Mouse (Mus musculus) hindbrain, embryonic 11.5 days (tissue): ENCODE data around the gene Gdf11. TPM values are rescaled to one million over a fixed set of nuclear protein-coding genes. Genes with fewer than 3 reads are reported as not detected.

Experiments
- ATAC-seq: fragments of 200-750 bp; cut with Nextera tagmentation; 2 replicates; pipeline ENCODE4 v1.8.0; 2017; ENCODE audit warnings: mild to moderate bottlenecking, moderate TSS enrichment, moderate library complexity; ENCODE audit not compliant: low FRiP score
- DNase-seq: peaks from one replicate; pipeline ENCODE4 v3.0.0-alpha.2; 2015; ENCODE audit warnings: low spot score
- H3K27ac ChIP-seq: fragments of 300-500 bp; sonication (generic); 2 replicates; pipeline ENCODE4 v1.5.1; 2014; ENCODE audit warnings: mild to moderate bottlenecking, low read depth, low read length
- H3K27me3 ChIP-seq: fragments of 300-500 bp; sonication (generic); 2 replicates; pipeline ENCODE4 v1.6.1; 2014; ENCODE audit warnings: mild to moderate bottlenecking, low read length, moderate library complexity, mixed read lengths; ENCODE audit not compliant: control insufficient read depth, insufficient read depth
- H3K36me3 ChIP-seq: fragments of 300-500 bp; sonication (generic); 2 replicates; pipeline ENCODE4 v1.6.1; 2014; ENCODE audit warnings: mild to moderate bottlenecking, low read length, moderate library complexity, mixed read lengths; ENCODE audit not compliant: control insufficient read depth, insufficient read depth
- H3K4me1 ChIP-seq: fragments of 300-500 bp; sonication (generic); replicated peaks from 2 replicates; pipeline ENCODE4 v1.6.1; 2014; ENCODE audit warnings: low read length, mixed read lengths; ENCODE audit not compliant: control insufficient read depth, insufficient read depth
- H3K4me2 ChIP-seq: fragments of 300-500 bp; sonication (generic); replicated peaks from 2 replicates; pipeline ENCODE4 v1.6.1; 2014; ENCODE audit warnings: mild to moderate bottlenecking, low read depth, low read length
- H3K4me3 ChIP-seq: fragments of 300-500 bp; sonication (generic); 2 replicates; pipeline ENCODE4 v1.5.1; 2014; ENCODE audit warnings: low read depth, low read length
- H3K9ac ChIP-seq: fragments of 300-500 bp; sonication (generic); 2 replicates; pipeline ENCODE4 v1.6.1; 2014; ENCODE audit warnings: low read depth, low read length
- H3K9me3 ChIP-seq: fragments of 300-500 bp; sonication (generic); 2 replicates; pipeline ENCODE4 v1.6.1; 2016; ENCODE audit warnings: low read length; ENCODE audit not compliant: control insufficient read depth
- WGBS: fragments of 180-500 bp; shearing (Covaris S2); extraction: QIAGEN DNeasy Blood & Tissue Kit; methylation state at CpG from one replicate; pipeline ENCODE4 v1.1.7; 2014; 5-methylcytosine and 5-hydroxymethylcytosine counted together
- polyA plus RNA-seq: library from polyadenylated mRNA; unstranded; fragments of >200 nt; fragmentation: Nextera tagmentation; extraction: Ambion mirVana; gene quantifications from 2 replicates; pipeline ENCODE4 v1.2.1, GENCODE M21; 2014

Gene Gdf11
- polyA plus RNA-seq, 1 experiment from 2014 or later, result 10.5 TPM

DNA sequence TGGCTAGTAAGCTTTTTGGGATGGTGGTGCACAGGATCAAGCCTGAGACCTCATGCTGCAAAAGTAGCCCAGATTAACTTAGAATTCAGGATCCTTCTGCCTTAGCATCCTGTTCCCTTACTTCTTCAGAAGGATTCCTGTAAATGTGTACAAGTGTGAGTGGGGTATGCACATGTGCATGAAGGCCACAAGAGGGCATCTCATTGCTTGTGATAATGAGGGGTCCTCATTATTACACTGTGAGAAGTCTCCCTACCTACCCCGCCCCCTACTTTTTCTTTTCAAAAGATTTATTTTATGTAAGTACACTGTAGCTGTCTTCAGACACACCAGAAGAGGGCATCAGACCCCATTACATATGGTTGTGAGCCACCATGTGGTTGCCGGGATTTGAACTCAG, 24.0 kb upstream of the Gdf11 start:
- ATAC-seq, result no peak
- Histone ChIP-seq H3K9me3 (no peaks in the 10 kb centered on the region), H3K4me3 (no peak overlapping the region)

DNA sequence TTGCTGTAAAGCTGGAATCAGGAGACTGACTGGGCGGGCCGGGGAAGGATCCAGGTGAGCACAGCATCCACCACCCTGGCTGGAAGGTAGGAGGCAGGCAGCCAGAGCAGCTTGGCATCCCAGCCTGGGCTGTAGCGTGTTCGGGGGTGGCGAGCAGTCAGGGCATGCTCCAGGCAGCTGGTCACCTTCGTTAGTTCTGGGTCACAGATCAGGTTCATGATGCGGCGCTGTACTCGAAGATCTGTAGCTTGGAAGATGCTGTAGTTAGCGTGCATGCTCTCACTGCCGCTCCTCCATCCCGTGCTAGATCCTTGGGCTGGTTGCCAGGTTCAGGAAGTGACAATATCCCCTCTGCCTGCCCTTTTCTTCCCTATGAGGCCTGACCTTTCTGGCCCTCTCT, 22.2 kb upstream of the Gdf11 start:
- Histone ChIP-seq H3K27ac (no peak overlapping the region), H3K36me3 (no peaks in the 10 kb centered on the region), H3K4me1 (0 out of 2 replicates have a peak, but pooled peaks cover 2% of the 10 kb centered on the region), H3K27me3 (no peaks in the 10 kb centered on the region; the same call in 1 of the 2 replicates), H3K4me3 (no peak overlapping the region), H3K9ac (no peak overlapping the region), H3K9me3 (no peaks in the 10 kb centered on the region), H3K4me2 (no peak overlapping the region)
- ATAC-seq, result no peak
- WGBS, result 77% methylated on average over 12 of the region's 12 CpGs
- DNase-seq, result no peak

More for the DNA sequence above, 24.0 kb upstream of the Gdf11 start:
- H3K9ac ChIP-seq, result no peak overlapping the region
- no peak overlapping the region for H3K27ac ChIP-seq
- no peaks in the 10 kb centered on the region for H3K27me3 ChIP-seq
- H3K36me3 ChIP-seq, result no peaks in the 10 kb centered on the region
- WGBS, result 95% methylated on average over 2 of the region's 2 CpGs
- no peak overlapping the region for H3K4me2 ChIP-seq
- H3K4me1 ChIP-seq, result 0 out of 2 replicates have a peak, but pooled peaks cover 2% of the 10 kb centered on the region
- no peak for DNase-seq

DNA sequence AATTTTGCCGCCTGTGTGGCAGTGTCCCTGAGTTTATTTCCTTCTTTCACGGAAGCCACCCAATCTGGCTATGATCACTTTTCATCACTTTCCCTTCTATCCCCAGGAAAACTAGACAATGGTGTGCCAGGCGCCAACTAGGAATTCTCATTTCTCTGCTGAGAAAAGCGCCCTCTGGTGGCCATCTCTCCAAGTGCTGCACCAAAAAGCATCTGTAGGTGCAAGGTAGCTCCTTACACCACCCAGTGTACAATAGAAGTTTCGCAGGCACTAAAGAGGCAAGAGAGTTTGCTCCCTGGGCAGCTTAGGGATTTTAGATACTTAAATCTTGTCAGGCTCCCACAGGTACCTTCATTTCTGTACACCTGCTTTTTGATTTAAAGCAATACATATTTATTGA, 21.7 kb upstream of the Gdf11 start:
- WGBS, result 7% methylated on average over 5 of the region's 5 CpGs
- peak; percentile 15; the same call in 1 of the 2 replicates for ATAC-seq

DNA sequence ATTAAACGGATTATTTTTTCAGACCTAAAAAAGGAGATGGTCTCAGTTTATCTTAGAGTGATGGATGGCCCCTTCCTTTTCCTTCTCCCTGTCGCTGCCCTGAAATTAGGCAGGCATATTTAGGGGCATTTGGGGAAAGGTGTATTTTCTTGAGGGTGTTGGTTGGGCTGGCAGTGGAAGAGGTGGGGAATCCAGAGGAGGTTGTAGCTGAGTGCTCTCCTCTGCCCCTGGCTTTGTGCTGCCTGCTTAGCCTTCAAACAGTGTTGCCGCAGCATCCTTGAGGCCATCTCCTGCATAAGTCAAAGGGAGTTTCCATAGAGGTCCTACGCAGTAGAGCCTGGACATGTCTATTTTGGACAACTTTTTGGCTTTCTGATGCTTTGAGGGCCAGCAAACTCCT, 21.3 kb upstream of the Gdf11 start:
- Histone ChIP-seq H3K27ac (no peak overlapping the region), H3K4me2 (no peak overlapping the region), H3K36me3 (no peaks in the 10 kb centered on the region), H3K9me3 (no peaks in the 10 kb centered on the region), H3K27me3 (no peaks in the 10 kb centered on the region; the same call in 1 of the 2 replicates), H3K9ac (no peak overlapping the region), H3K4me3 (no peak overlapping the region), H3K4me1 (0 out of 2 replicates have a peak, but pooled peaks cover 2% of the 10 kb centered on the region)
- ATAC-seq (no peak), DNase-seq (no peak)
- WGBS, result 81% methylated on average over 4 of the region's 4 CpGs

More for the DNA sequence above, 21.7 kb upstream of the Gdf11 start:
- Histone ChIP-seq H3K27me3 (no peaks in the 10 kb centered on the region; the same call in 1 of the 2 replicates), H3K4me1 (0 out of 2 replicates have a peak, but pooled peaks cover 2% of the 10 kb centered on the region), H3K9ac (no peak overlapping the region), H3K4me2 (no peak overlapping the region), H3K9me3 (no peaks in the 10 kb centered on the region), H3K36me3 (no peaks in the 10 kb centered on the region), H3K4me3 (no peak overlapping the region), H3K27ac (no peak overlapping the region)
- DNase-seq, result peak; percentile 96

DNA sequence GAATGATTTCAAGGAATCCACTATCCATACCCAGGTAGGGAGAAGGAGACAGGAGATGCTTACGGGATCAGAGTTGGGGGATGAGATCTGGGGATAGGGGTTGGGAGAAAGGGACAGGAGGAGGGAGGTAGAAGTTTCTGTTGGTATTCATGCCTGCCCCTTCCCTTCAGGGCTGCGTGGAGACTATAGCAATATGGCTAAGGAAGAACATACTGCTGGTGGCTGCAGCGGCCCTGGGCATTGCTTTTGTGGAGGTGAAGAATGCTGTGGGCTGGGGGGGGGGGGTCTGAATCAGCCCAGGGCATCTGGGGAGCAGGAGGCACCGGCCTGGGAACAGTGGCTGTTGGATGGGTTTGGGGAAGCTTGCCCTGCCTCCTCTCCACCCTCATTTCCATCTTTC, 20.8 kb upstream of the Gdf11 start:
- no peaks in the 10 kb centered on the region for H3K9me3 ChIP-seq

DNA sequence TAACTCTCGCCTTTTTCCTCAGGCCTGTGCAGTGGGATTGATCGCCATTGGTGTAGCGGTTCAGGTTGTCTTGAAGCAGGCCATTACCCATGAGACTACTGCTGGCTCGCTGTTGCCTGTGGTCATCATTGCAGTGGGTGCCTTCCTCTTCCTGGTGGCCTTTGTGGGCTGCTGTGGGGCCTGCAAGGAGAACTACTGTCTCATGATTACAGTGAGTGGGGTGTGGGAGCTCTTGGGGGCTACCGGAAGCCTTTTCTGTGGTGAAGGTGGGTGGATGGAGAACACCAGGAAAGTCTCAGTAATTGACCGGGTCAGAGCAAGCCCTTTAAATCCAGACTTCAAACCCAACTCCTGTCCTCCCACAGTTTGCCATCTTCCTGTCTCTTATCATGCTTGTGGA, 19.9 kb upstream of the Gdf11 start:
- 89% methylated on average over 6 of the region's 6 CpGs for WGBS
- H3K4me1 ChIP-seq, result 0 out of 2 replicates have a peak, but pooled peaks cover 2% of the 10 kb centered on the region
- no peaks in the 10 kb centered on the region for H3K36me3 ChIP-seq
- no peak overlapping the region for H3K27ac ChIP-seq
- ATAC-seq (no peak), DNase-seq (no peak)
- no peak overlapping the region for H3K9ac ChIP-seq
- H3K27me3 ChIP-seq, result no peaks in the 10 kb centered on the region; the same call in 1 of the 2 replicates
- no peak overlapping the region for H3K4me3 ChIP-seq
- no peak overlapping the region for H3K4me2 ChIP-seq
- H3K9me3 ChIP-seq, result no peaks in the 10 kb centered on the region

More for the DNA sequence above, 20.8 kb upstream of the Gdf11 start:
- DNase-seq (no peak), ATAC-seq (no peak)
- no peak overlapping the region for H3K4me3 ChIP-seq
- WGBS, result 81% methylated on average over 4 of the region's 4 CpGs
- no peak overlapping the region for H3K9ac ChIP-seq
- 0 out of 2 replicates have a peak, but pooled peaks cover 2% of the 10 kb centered on the region for H3K4me1 ChIP-seq
- H3K4me2 ChIP-seq, result no peak overlapping the region
- H3K27me3 ChIP-seq, result no peaks in the 10 kb centered on the region; the same call in 1 of the 2 replicates
- H3K27ac ChIP-seq, result no peak overlapping the region
- H3K36me3 ChIP-seq, result no peaks in the 10 kb centered on the region

DNA sequence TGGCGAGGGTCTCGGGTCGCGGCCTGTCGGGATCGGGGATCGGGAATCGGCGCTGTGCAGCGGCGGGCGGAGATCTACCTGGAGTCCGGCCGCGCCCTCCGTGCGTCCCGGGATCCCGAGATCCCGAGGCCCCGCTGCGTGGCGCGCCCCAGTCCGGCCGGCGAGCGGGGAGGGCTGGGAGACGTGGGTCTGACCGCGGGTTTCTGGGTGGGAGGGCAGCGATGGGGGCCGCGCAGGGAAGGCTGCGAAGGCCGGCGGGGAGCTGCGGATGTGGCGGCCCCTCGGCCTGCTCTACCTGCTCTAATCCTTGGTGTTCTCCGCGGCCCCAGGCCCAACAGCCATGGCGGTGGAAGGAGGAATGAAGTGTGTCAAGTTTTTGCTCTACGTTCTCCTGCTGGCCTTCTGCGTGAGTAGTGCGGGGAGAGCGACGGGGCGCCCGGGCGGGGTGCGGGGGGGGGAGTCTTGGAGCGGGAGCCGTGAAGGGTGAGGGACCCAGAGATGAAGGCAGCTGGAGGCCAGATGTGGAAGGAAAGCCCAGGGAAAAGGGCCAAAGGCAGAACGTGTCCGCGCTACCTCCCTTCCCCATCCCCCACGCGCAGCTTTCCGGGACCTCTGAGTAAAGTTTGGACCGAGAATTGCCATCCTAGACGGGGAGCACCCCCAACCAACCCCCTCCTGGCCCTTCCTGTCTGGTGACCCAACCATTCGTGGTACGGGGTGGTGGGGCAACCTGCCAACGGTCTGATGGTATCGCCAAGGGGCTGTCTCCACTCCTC, 18.7 kb upstream of the Gdf11 start:
- Histone ChIP-seq H3K4me1 (0 out of 2 replicates have a peak, but pooled peaks cover 2% of the 10 kb centered on the region), H3K36me3 (no peaks in the 10 kb centered on the region), H3K27me3 (no peaks in the 10 kb centered on the region; the same call in 1 of the 2 replicates), H3K9me3 (no peaks in the 10 kb centered on the region), H3K4me3 (peak overlapping the region; percentile 87), H3K27ac (peak overlapping the region; percentile 56; the same call in 1 of the 2 replicates), H3K4me2 (peak overlapping the region; percentile 78), H3K9ac (peak overlapping the region; percentile 86)
- ATAC-seq (peak; percentile 47), DNase-seq (peak; percentile 57)
- WGBS, result 2% methylated on average over 61 of the region's 66 CpGs

DNA sequence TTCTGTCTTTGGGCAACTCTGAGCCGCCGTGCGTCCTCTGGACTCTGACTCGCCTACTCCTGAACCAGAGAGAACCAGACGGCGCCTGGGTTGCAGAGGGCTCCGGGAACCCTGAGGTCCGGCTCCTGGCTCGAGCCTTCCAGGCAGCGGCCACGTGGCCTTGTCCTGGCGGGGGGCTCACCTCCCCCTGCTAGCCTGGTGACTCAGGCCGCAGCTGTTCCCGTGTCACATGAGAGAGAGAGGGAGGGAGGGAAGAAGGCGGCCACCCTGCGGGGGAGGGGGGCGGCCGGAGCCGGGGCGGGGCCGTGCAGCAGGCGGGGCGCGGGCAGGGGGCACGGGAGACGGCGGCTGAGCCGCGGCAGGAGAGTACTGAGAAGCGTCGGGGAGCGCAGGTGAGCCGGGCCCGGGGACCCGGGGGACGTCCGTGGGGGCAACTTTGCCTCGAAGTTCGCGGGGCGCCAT, 18.1 kb upstream of the Gdf11 start:
- H3K4me1 ChIP-seq, result 0 out of 2 replicates have a peak, but pooled peaks cover 2% of the 10 kb centered on the region
- ATAC-seq, result peak; percentile 83

More for the DNA sequence above, 18.1 kb upstream of the Gdf11 start:
- Histone ChIP-seq H3K27ac (peak overlapping the region; percentile 56; the same call in 1 of the 2 replicates), H3K36me3 (no peaks in the 10 kb centered on the region), H3K9ac (peak overlapping the region; percentile 86), H3K4me3 (peak overlapping the region; percentile 87), H3K27me3 (no peaks in the 10 kb centered on the region; the same call in 1 of the 2 replicates), H3K4me2 (peak overlapping the region; percentile 78), H3K9me3 (no peaks in the 10 kb centered on the region)
- under 1% methylated on average over 36 of the region's 41 CpGs for WGBS
- peak; percentile 84 for DNase-seq
